Mouse (Mus musculus): ENCODE measurements around the gene Dmrtc2.
"Not testable (repeated sequence)": the region's sequence is repeated elsewhere in the genome, so short reads cannot be mapped to it uniquely, and the experiment has no call there.

Dmrtc2 gene

GRCm38 (mm10) chr7:24869532-24870165 lies at the start of gene Dmrtc2, which contains the start of gene Lypd4:
Dmrtc2 (plus strand) TSS chr7:24870057.
Lypd4 (minus strand) TSS chr7:24869941.
- peak in 1 of 2 experiments; percentile 19 for DNase-seq

GRCm38 (mm10) chr7:24824452-24824851 lies 45.4 kb upstream of the Dmrtc2 start:
- DNase-seq, result no peak

GRCm38 (mm10) chr7:24827181-24827580 lies 42.7 kb upstream of the Dmrtc2 start:
- DNase-seq, result peak; percentile 52 to 59

GRCm38 (mm10) chr7:24838732-24839409 lies 31.0 kb upstream of the Dmrtc2 start:
- DNase-seq, result not testable (repeated sequence)

- no peak for DNase-seq
Observed at GRCm38 (mm10) chr7:24839410-24839808, 30.4 kb upstream of the Dmrtc2 start.

GRCm38 (mm10) chr7:24840331-24840730 lies 29.5 kb upstream of the Dmrtc2 start:
- no peak for DNase-seq

GRCm38 (mm10) chr7:24841009-24841408 lies 28.8 kb upstream of the Dmrtc2 start:
- no peak for DNase-seq

GRCm38 (mm10) chr7:24844144-24844543 lies 25.7 kb upstream of the Dmrtc2 start:
- DNase-seq, result no peak

- no peak for DNase-seq
Observed at GRCm38 (mm10) chr7:24845181-24845580, 24.7 kb upstream of the Dmrtc2 start.

- no peak for DNase-seq
Observed at GRCm38 (mm10) chr7:24845713-24846112, 24.1 kb upstream of the Dmrtc2 start.

GRCm38 (mm10) chr7:24846576-24846975 lies 23.3 kb upstream of the Dmrtc2 start:
- DNase-seq, result not testable (repeated sequence)

- DNase-seq, result no peak
Observed at GRCm38 (mm10) chr7:24850162-24850561, 19.7 kb upstream of the Dmrtc2 start.

- DNase-seq, result no peak
Observed at GRCm38 (mm10) chr7:24850899-24851303, 19.0 kb upstream of the Dmrtc2 start.

GRCm38 (mm10) chr7:24851596-24852325 lies 18.1 kb upstream of the Dmrtc2 start:
- DNase-seq, result no peak

GRCm38 (mm10) chr7:24852557-24853232 lies 17.2 kb upstream of the Dmrtc2 start:
- DNase-seq, result no peak

- DNase-seq, result no peak
Observed at GRCm38 (mm10) chr7:24853233-24853563, 16.7 kb upstream of the Dmrtc2 start.

GRCm38 (mm10) chr7:24853695-24854094 lies 16.2 kb upstream of the Dmrtc2 start:
- no peak for DNase-seq

GRCm38 (mm10) chr7:24856460-24857120 lies 13.3 kb upstream of the Dmrtc2 start:
- DNase-seq, result peak in 1 of 2 experiments; percentile 14

GRCm38 (mm10) chr7:24859234-24859633 lies 10.6 kb upstream of the Dmrtc2 start:
- no peak for DNase-seq

- no peak for DNase-seq
Observed at GRCm38 (mm10) chr7:24861913-24862312, 7.9 kb upstream of the Dmrtc2 start, which contains the start of gene Gm9844. Gm9844 (plus strand) TSS chr7:24862213.

GRCm38 (mm10) chr7:24862853-24863252 lies 7.0 kb upstream of the Dmrtc2 start:
- no peak for DNase-seq

GRCm38 (mm10) chr7:24864156-24864555 lies 5.7 kb upstream of the Dmrtc2 start:
- DNase-seq, result no peak

GRCm38 (mm10) chr7:24869080-24869479 lies 777 bp upstream of the Dmrtc2 start:
- DNase-seq, result no peak
